Mouse (Mus musculus) hindbrain, embryonic 12.5 days (tissue): ENCODE results near the gene Fzr1. TPM values are rescaled to one million over a fixed set of nuclear protein-coding genes. Genes with fewer than 3 reads are reported as not detected.

ENCODE experiments used
- ATAC-seq: fragments of 200-750 bp; cut with Nextera tagmentation; 2 replicates; pipeline ENCODE4 v1.8.0; 2017; ENCODE audit warnings: moderate TSS enrichment; ENCODE audit not compliant: low FRiP score
- H3K27ac ChIP-seq: fragments of 300-500 bp; sonication (generic); 2 replicates; pipeline ENCODE4 v1.5.1; 2016; ENCODE audit warnings: mild to moderate bottlenecking
- H3K27me3 ChIP-seq: fragments of 300-500 bp; sonication (generic); 2 replicates; pipeline ENCODE4 v1.6.1; 2016; ENCODE audit warnings: mild to moderate bottlenecking
- H3K36me3 ChIP-seq: fragments of 300-500 bp; sonication (generic); 2 replicates; pipeline ENCODE4 v1.6.1; 2016; ENCODE audit warnings: mild to moderate bottlenecking
- H3K4me1 ChIP-seq: fragments of 300-500 bp; sonication (generic); 2 replicates; pipeline ENCODE4 v1.6.1; 2016
- H3K4me2 ChIP-seq: fragments of 300-500 bp; sonication (generic); replicated peaks from 2 replicates; pipeline ENCODE4 v1.6.1; 2016; ENCODE audit warnings: mild to moderate bottlenecking
- H3K4me3 ChIP-seq: fragments of 300-500 bp; sonication (generic); 2 replicates; pipeline ENCODE4 v1.5.1; 2016; ENCODE audit warnings: mild to moderate bottlenecking
- H3K9ac ChIP-seq: fragments of 300-500 bp; sonication (generic); 2 replicates; pipeline ENCODE4 v1.6.1; 2016; ENCODE audit warnings: mild to moderate bottlenecking, moderate library complexity
- H3K9me3 ChIP-seq: fragments of 300-500 bp; sonication (generic); replicated peaks from 2 replicates; pipeline ENCODE4 v1.6.1; 2016; ENCODE audit warnings: mild to moderate bottlenecking
- WGBS: fragments of 180-500 bp; shearing (Covaris S2); methylation state at CpG from one replicate; pipeline ENCODE4 v1.1.7; 2016; 5-methylcytosine and 5-hydroxymethylcytosine counted together
- polyA plus RNA-seq: library from polyadenylated mRNA; unstranded; fragments of >200 nt; fragmentation: Nextera tagmentation; extraction: Ambion mirVana; gene quantifications from 2 replicates; pipeline ENCODE4 v1.2.1, GENCODE M21; 2016

The Fzr1 gene
- polyA plus RNA-seq, 1 experiment from 2014 or later: 134 TPM

GRCm38 (mm10) chr10:81341333-81341949, 36.9 kb downstream of the Fzr1 start:
- 35% methylated on average over 16 of the region's 16 CpGs for WGBS
- H3K27me3 ChIP-seq: peaks cover 77% of the 10 kb centered on the region
- no peak overlapping the region for H3K9ac ChIP-seq
- no peak overlapping the region for H3K27ac ChIP-seq
- peaks cover 10% of the 10 kb centered on the region for H3K4me1 ChIP-seq
- no peaks in the 10 kb centered on the region for H3K36me3 ChIP-seq
- no peak overlapping the region for H3K4me3 ChIP-seq
- H3K4me2 ChIP-seq: no peak overlapping the region
- no peak for ATAC-seq
- H3K9me3 ChIP-seq: no peaks in the 10 kb centered on the region

- H3K27ac ChIP-seq: no peak overlapping the region
- H3K9ac ChIP-seq: no peak overlapping the region
- no peaks in the 10 kb centered on the region for H3K36me3 ChIP-seq
- H3K4me3 ChIP-seq: no peak overlapping the region
- peaks cover 8% of the 10 kb centered on the region; the same call in 1 of the 2 replicates for H3K4me1 ChIP-seq
- H3K9me3 ChIP-seq: no peaks in the 10 kb centered on the region
- no peak for ATAC-seq
- no peak overlapping the region for H3K4me2 ChIP-seq
- 37% methylated on average over 17 of the region's 17 CpGs for WGBS
- peaks cover 70% of the 10 kb centered on the region for H3K27me3 ChIP-seq
Observed at GRCm38 (mm10) chr10:81340551-81341332, 37.6 kb downstream of the Fzr1 start.

- Histone ChIP-seq H3K4me1 (peaks cover 11% of the 10 kb centered on the region), H3K27ac (no peak overlapping the region), H3K4me3 (no peak overlapping the region), H3K9ac (no peak overlapping the region; the same call in 1 of the 2 replicates), H3K9me3 (no peaks in the 10 kb centered on the region), H3K27me3 (peaks cover 53% of the 10 kb centered on the region), H3K4me2 (no peak overlapping the region), H3K36me3 (no peaks in the 10 kb centered on the region)
- ATAC-seq: no peak
- 95% methylated on average over 4 of the region's 4 CpGs for WGBS
Observed at GRCm38 (mm10) chr10:81336558-81336957, 41.8 kb downstream of the Fzr1 start.

GRCm38 (mm10) chr10:81335393-81336340, 42.6 kb downstream of the Fzr1 start:
- Histone ChIP-seq H3K4me2 (no peak overlapping the region), H3K9me3 (no peaks in the 10 kb centered on the region), H3K4me1 (peaks cover 11% of the 10 kb centered on the region), H3K27ac (no peak overlapping the region), H3K4me3 (no peak overlapping the region; the same call in 1 of the 2 replicates), H3K36me3 (no peaks in the 10 kb centered on the region), H3K27me3 (peaks cover 47% of the 10 kb centered on the region), H3K9ac (0 out of 2 replicates have a peak overlapping the region, but pooled peaks have one; percentile 15)
- 35% methylated on average over 16 of the region's 19 CpGs for WGBS
- no peak; the same call in 1 of the 2 replicates for ATAC-seq

GRCm38 (mm10) chr10:81334324-81334723, 44.0 kb downstream of the Fzr1 start:
- Histone ChIP-seq H3K36me3 (no peaks in the 10 kb centered on the region), H3K4me3 (no peak overlapping the region), H3K4me1 (peaks cover 13% of the 10 kb centered on the region), H3K9me3 (no peaks in the 10 kb centered on the region), H3K27me3 (peaks cover 41% of the 10 kb centered on the region), H3K4me2 (no peak overlapping the region), H3K27ac (no peak overlapping the region), H3K9ac (no peak overlapping the region)
- WGBS: 59% methylated on average over 11 of the region's 11 CpGs
- ATAC-seq: no peak

GRCm38 (mm10) chr10:81332277-81332676, 46.0 kb downstream of the Fzr1 start:
- H3K9me3 ChIP-seq: no peaks in the 10 kb centered on the region
- H3K4me1 ChIP-seq: peaks cover 16% of the 10 kb centered on the region
- H3K4me2 ChIP-seq: peak overlapping the region; percentile 33
- H3K27ac ChIP-seq: no peak overlapping the region
- peaks cover 9% of the 10 kb centered on the region; the same call in 1 of the 2 replicates for H3K36me3 ChIP-seq
- WGBS: 7% methylated on average over 29 of the region's 29 CpGs
- no peak for ATAC-seq
- no peak overlapping the region for H3K4me3 ChIP-seq
- H3K9ac ChIP-seq: no peak overlapping the region
- H3K27me3 ChIP-seq: peaks cover 26% of the 10 kb centered on the region

- Histone ChIP-seq H3K9ac (peak overlapping the region; percentile 18; the same call in 1 of the 2 replicates), H3K4me1 (peaks cover 7% of the 10 kb centered on the region), H3K27ac (no peak overlapping the region), H3K9me3 (no peaks in the 10 kb centered on the region), H3K27me3 (peaks cover 23% of the 10 kb centered on the region), H3K4me3 (no peak overlapping the region), H3K4me2 (0 out of 2 replicates have a peak overlapping the region, but pooled peaks have one; percentile 3), H3K36me3 (peaks cover 32% of the 10 kb centered on the region)
- WGBS: 67% methylated on average over 4 of the region's 4 CpGs
- no peak for ATAC-seq
Observed at GRCm38 (mm10) chr10:81330007-81330406, 48.3 kb downstream of the Fzr1 start.

GRCm38 (mm10) chr10:81329194-81329975, 48.9 kb downstream of the Fzr1 start:
- Histone ChIP-seq H3K9me3 (no peaks in the 10 kb centered on the region), H3K9ac (0 out of 2 replicates have a peak overlapping the region, but pooled peaks have one; percentile 15), H3K4me1 (peaks cover 6% of the 10 kb centered on the region), H3K4me2 (no peak overlapping the region), H3K36me3 (peaks cover 38% of the 10 kb centered on the region), H3K4me3 (no peak overlapping the region), H3K27me3 (peaks cover 23% of the 10 kb centered on the region), H3K27ac (0 out of 2 replicates have a peak overlapping the region, but pooled peaks have one; percentile 5)
- WGBS: 73% methylated on average over 10 of the region's 10 CpGs
- ATAC-seq: no peak

GRCm38 (mm10) chr10:81328386-81328785, 49.9 kb downstream of the Fzr1 start, which contains the start of gene Tbxa2r:
Gene Tbxa2r, plus strand, starts transcription at chr10:81328731.
- no peak for ATAC-seq
- Histone ChIP-seq H3K4me3 (no peak within 1 kb of the TSS), H3K36me3 (peaks cover 48% of the 10 kb centered on the region), H3K9ac (peak within 1 kb of the TSS; percentile 15; the same call in 1 of the 2 replicates), H3K4me1 (peaks cover 4% of the 10 kb centered on the region), H3K27ac (0 out of 2 replicates have a peak within 1 kb of the TSS, but pooled peaks have one; percentile 12), H3K27me3 (peaks cover 21% of the 10 kb centered on the region), H3K9me3 (no peaks in the 10 kb centered on the region), H3K4me2 (no peak within 1 kb of the TSS)
- WGBS: 11% methylated on average over 10 of the region's 10 CpGs

- peaks cover 52% of the 10 kb centered on the region for H3K36me3 ChIP-seq
- no peak overlapping the region for H3K9ac ChIP-seq
- no peak for ATAC-seq
- H3K4me3 ChIP-seq: no peak overlapping the region
- H3K4me1 ChIP-seq: peaks cover 4% of the 10 kb centered on the region
- WGBS: 54% methylated on average over 1 of the region's 2 CpGs
- no peaks in the 10 kb centered on the region for H3K9me3 ChIP-seq
- no peak overlapping the region for H3K4me2 ChIP-seq
- H3K27me3 ChIP-seq: peaks cover 17% of the 10 kb centered on the region
- no peak overlapping the region for H3K27ac ChIP-seq
Observed at GRCm38 (mm10) chr10:81327959-81328358, 50.4 kb downstream of the Fzr1 start.

- Histone ChIP-seq H3K4me3 (no peak overlapping the region), H3K4me2 (no peak overlapping the region), H3K9me3 (no peaks in the 10 kb centered on the region), H3K4me1 (peaks cover 13% of the 10 kb centered on the region), H3K27me3 (peaks cover 6% of the 10 kb centered on the region), H3K9ac (no peak overlapping the region), H3K36me3 (peaks cover 60% of the 10 kb centered on the region), H3K27ac (no peak overlapping the region)
- 83% methylated on average over 6 of the region's 6 CpGs for WGBS
- no peak for ATAC-seq
Observed at GRCm38 (mm10) chr10:81326858-81327257, 51.5 kb downstream of the Fzr1 start.
